Mouse (Mus musculus): ENCODE data around the gene Oas2. TPM values are rescaled to one million over a fixed set of nuclear protein-coding genes. Genes with fewer than 3 reads are reported as not detected.

The Oas2 gene
- 0.43 TPM for polyA plus RNA-seq (2014; fragmentation: Illumina TruSeq; extraction: RNeasy Lipid Tissue Mini Kit (QIAGEN cat#74804); ENCODE audit: low read depth, low replicate concordance)

GRCm38 (mm10) chr5:120749688-120750087 is at the start of gene Oas2:
TSS of gene Oas2 (minus strand) at chr5:120749853.

DNA sequence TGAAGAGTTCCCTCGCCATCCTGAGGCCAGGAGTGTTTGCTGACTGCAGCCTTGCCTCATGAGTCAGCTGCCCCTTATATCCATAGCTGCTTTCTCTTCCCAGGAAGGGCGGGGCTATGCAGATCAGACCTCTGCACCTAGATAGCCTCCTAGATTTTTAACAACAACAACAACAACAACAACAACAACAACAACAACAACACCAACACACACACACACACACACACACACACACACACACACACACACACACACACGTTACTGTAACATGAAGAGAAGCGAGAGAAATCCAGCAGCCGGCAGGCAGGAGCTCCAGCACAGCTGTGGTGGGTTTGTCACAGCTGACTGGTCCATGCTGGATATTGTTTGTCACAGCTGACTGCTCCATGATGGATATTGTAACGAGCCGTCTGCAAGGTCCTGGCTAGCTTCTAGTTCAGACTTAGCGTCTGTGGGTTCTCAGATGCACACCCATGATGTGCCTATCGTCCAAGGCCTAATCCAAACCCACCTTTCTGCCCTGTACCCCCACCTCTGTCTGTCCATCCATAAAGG is 45.9 kb upstream of the Oas2 start, which contains the start of gene Oas1e:
Gene Oas1e (minus strand): TSS at position 51 of the 555 bp plus-strand sequence.

GRCm38 (mm10) chr5:120777478-120777877 is 27.8 kb upstream of the Oas2 start, which contains the start of gene Oas3:
TSS of gene Oas3 (minus strand) at chr5:120777661.

DNA sequence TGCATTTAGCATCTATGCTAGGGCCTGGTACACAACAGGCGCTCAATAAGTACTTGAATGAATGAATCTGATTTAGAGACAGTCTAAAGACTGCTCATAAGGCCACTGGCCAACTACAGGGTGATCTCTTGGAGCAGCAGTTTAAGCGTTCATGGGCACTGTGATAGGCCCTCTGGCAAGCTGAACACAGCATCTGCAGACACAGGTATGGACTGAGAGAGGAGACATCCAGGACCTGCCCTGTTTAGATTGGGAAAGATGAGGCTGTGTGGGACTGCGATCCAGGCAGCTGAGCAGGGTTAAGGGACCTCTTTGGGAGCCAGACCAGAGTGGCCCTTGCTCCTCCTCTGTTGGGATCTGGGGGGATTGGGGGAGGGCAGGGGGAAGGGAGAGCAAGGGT is 37.8 kb downstream of the Oas2 start, which contains the start of gene Dtx1:
Gene Dtx1 (minus strand): TSS at position 101 of the 400 bp plus-strand sequence.

Other genes with a start within 250 kb of the Oas2 start
- 2.3 TPM for gene Plbd2, start 246.2 kb downstream of the Oas2 start, polyA plus RNA-seq (2014; fragmentation: Illumina TruSeq; extraction: RNeasy Lipid Tissue Mini Kit (QIAGEN cat#74804); ENCODE audit: low read depth, low replicate concordance)
- gene Slc8b1, start 238.7 kb downstream of the Oas2 start, polyA plus RNA-seq (2014; fragmentation: Illumina TruSeq; extraction: RNeasy Lipid Tissue Mini Kit (QIAGEN cat#74804); ENCODE audit: low read depth, low replicate concordance), result not detected
- gene Tpcn1, start 161.2 kb downstream of the Oas2 start, polyA plus RNA-seq (2014; fragmentation: Illumina TruSeq; extraction: RNeasy Lipid Tissue Mini Kit (QIAGEN cat#74804); ENCODE audit: low read depth, low replicate concordance), result 1.5 TPM
- gene Iqcd, start 160.8 kb downstream of the Oas2 start, polyA plus RNA-seq (2014; fragmentation: Illumina TruSeq; extraction: RNeasy Lipid Tissue Mini Kit (QIAGEN cat#74804); ENCODE audit: low read depth, low replicate concordance), result 6.5 TPM
- not detected for gene Rita1, start 137.3 kb downstream of the Oas2 start, polyA plus RNA-seq (2014; fragmentation: Illumina TruSeq; extraction: RNeasy Lipid Tissue Mini Kit (QIAGEN cat#74804); ENCODE audit: low read depth, low replicate concordance)
- gene Ddx54, start 137.1 kb downstream of the Oas2 start, polyA plus RNA-seq (2014; fragmentation: Illumina TruSeq; extraction: RNeasy Lipid Tissue Mini Kit (QIAGEN cat#74804); ENCODE audit: low read depth, low replicate concordance), result 0.50 TPM
- not detected for gene Cfap73, start 115.6 kb downstream of the Oas2 start, polyA plus RNA-seq (2014; fragmentation: Illumina TruSeq; extraction: RNeasy Lipid Tissue Mini Kit (QIAGEN cat#74804); ENCODE audit: low read depth, low replicate concordance)
- gene Rasal1, start 101.0 kb downstream of the Oas2 start, polyA plus RNA-seq (2014; fragmentation: Illumina TruSeq; extraction: RNeasy Lipid Tissue Mini Kit (QIAGEN cat#74804); ENCODE audit: low read depth, low replicate concordance), result 0.20 TPM
- gene Dtx1, start 37.9 kb downstream of the Oas2 start, polyA plus RNA-seq (2014; fragmentation: Illumina TruSeq; extraction: RNeasy Lipid Tissue Mini Kit (QIAGEN cat#74804); ENCODE audit: low read depth, low replicate concordance), result 1.8 TPM
- not detected for gene Oas3, start 27.8 kb upstream of the Oas2 start, polyA plus RNA-seq (2014; fragmentation: Illumina TruSeq; extraction: RNeasy Lipid Tissue Mini Kit (QIAGEN cat#74804); ENCODE audit: low read depth, low replicate concordance)
- gene Oas1e, start 45.7 kb upstream of the Oas2 start, polyA plus RNA-seq (2014; fragmentation: Illumina TruSeq; extraction: RNeasy Lipid Tissue Mini Kit (QIAGEN cat#74804); ENCODE audit: low read depth, low replicate concordance), result not detected
- 0.08 TPM for gene Oas1c, start 62.7 kb upstream of the Oas2 start, polyA plus RNA-seq (2014; fragmentation: Illumina TruSeq; extraction: RNeasy Lipid Tissue Mini Kit (QIAGEN cat#74804); ENCODE audit: low read depth, low replicate concordance)
- not detected for gene Oas1f, start 97.5 kb upstream of the Oas2 start, polyA plus RNA-seq (2014; fragmentation: Illumina TruSeq; extraction: RNeasy Lipid Tissue Mini Kit (QIAGEN cat#74804); ENCODE audit: low read depth, low replicate concordance)
- not detected for gene Oas1h, start 111.6 kb upstream of the Oas2 start, polyA plus RNA-seq (2014; fragmentation: Illumina TruSeq; extraction: RNeasy Lipid Tissue Mini Kit (QIAGEN cat#74804); ENCODE audit: low read depth, low replicate concordance)
- gene Oas1g, start 137.8 kb upstream of the Oas2 start, polyA plus RNA-seq (2014; fragmentation: Illumina TruSeq; extraction: RNeasy Lipid Tissue Mini Kit (QIAGEN cat#74804); ENCODE audit: low read depth, low replicate concordance), result not detected
- gene Oas1a, start 157.7 kb upstream of the Oas2 start, polyA plus RNA-seq (2014; fragmentation: Illumina TruSeq; extraction: RNeasy Lipid Tissue Mini Kit (QIAGEN cat#74804); ENCODE audit: low read depth, low replicate concordance), result 0.11 TPM
- not detected for gene Oas1d, start 164.7 kb upstream of the Oas2 start, polyA plus RNA-seq (2014; fragmentation: Illumina TruSeq; extraction: RNeasy Lipid Tissue Mini Kit (QIAGEN cat#74804); ENCODE audit: low read depth, low replicate concordance)

All from testis, adult 10 weeks (tissue).